Mouse (Mus musculus) embryo, embryonic 11.5 days (tissue): ENCODE results near the gene Olfr206.
"Not testable (repeated sequence)": the region's sequence is repeated elsewhere in the genome, so short reads cannot be mapped to it uniquely, and the experiment has no call there.

Experiments
- DNase-seq: peaks from one replicate; pipeline ENCODE4 v3.0.0-alpha.2; 2012; ENCODE audit warnings: low read depth, low spot score

Gene Olfr206

DNA sequence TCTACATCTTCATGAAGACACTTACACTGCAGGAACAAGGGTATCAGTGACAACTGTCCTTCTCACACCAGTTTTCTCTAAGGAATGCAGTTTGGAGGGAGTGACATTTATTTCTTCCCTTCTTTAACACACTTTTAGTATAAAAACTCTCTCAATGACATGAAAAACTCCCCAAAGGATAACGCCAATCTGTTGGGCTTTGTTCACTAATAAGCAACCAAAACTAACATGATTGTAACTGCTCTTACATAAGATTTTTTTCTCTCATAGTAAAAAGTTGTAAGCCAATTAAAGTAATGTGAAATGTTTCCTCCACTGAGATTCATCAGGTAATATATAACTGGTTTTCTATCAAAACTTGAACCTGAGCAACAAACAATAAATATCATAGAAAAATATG, at the start of gene Olfr206:
Olfr206 (minus strand) TSS at position 101 of the 400 bp plus-strand sequence.
- DNase-seq: no peak

DNA sequence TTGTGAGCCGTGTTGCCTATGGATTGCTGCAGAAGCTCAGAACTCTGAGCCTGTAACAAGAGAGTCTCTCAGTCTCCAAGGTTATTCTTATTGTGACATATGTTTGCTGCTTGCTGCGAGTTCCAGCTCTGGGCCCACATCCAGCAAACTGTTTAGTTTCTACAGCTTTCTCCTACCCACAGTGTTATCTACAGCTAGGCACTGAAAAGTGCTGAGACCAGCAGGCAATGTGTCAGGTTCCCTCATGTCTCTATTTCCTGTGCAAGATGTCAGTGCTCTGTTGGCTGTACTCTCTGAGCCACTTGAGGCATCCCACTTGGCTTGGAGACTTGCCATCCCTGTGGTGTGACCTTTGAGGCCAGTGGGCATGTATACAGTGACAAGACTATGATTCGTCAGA, 44.3 kb upstream of the Olfr206 start:
- no peak for DNase-seq

DNA sequence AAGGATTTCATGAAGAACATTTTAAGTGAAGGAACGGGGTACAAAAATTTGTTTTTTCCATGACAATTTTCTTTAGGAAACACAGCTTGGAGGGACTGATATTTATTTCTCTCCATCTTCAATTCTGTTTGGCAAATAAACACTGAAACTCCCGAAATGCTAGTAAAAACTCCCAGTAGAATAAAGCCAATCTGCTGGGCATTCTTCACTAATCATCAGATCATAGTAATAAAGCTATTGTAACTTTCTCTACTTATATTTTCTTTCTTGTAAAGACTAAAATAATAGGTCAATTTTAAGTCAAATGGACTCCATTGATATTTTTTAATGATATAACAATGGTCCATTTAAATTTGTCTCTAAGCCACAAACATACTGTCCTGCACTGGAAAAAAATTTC, 14.8 kb upstream of the Olfr206 start, which contains the start of gene Olfr209:
Olfr209 (minus strand) TSS at position 101 of the 400 bp plus-strand sequence.
- no peak for DNase-seq

DNA sequence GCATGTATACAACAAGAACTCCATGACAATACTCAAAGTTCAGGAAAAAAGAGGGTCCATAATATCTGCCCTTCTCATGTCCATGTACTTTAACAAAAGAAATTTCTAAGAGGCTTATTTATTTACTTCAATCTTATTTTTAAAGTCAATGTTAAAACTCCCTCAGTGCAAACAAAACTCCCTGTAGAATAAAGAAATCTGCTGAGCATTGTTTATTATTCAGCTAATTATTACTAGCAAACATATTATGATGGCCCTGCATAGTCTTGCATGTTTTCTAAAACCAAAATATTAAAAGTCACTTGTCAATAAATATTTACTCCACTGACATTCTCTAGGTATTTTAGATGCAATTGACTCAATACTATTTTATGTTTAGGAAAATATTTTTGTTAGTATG, 18.0 kb downstream of the Olfr206 start, which contains the start of gene Olfr205:
Olfr205 (minus strand) TSS at position 101 of the 400 bp plus-strand sequence.
- no peak for DNase-seq

DNA sequence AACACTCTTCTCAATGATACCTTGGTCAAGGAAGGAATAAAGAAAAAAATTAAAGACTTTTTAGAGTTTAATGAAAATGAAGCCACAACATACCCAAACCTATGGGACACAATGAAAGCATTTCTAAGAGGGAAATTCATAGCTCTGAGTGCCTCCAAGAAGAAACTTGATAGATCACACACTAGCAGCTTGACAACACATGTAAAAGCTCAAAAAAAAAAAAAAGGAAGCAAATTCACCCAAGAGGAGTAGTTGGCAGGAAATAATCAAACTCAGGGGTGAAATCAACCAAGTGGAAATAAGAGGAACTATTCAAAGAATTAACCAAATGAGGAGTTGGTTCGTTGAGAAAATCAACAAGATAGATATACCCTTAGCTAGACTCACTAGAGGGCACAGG, 25.8 kb downstream of the Olfr206 start:
- DNase-seq: not testable (repeated sequence)

DNA sequence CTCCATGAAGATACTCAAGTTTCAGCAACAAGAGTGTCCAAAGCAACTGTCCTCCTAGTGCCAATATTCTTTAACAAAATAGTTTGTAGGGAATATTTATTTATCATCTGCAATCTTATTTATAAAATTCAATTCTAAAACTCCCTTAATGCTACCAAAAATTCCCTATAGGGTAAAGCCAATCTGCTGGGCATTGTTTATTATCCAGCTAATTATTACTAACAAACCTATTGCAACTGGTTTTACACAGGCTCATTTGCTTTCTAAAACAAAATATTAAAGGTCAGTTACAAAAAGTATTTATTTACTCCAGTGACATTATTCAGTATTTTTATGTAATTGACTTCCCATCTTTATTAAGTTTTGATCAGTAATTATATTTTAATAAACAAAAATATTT, 30.9 kb downstream of the Olfr206 start, which contains the start of gene Olfr204:
Olfr204 (minus strand) TSS at position 101 of the 400 bp plus-strand sequence.
- no peak for DNase-seq

DNA sequence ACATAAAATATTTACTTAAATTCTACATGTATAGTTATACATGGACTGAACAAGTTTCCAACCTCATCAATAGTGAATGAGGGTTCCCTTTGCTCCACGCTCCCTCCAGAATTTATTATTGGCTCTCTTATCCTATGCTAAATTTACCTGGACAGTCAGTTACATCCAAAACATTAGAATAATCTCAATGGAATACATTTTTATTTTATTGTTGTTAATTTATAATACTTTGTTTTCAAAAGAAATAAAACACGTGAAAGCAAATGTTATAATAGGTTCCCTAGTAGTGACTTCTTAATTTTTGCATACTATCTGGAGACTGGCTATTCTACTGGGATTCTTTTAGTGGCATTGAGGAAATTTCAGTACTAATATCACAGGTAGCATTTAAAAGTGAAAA, 50.5 kb downstream of the Olfr206 start, which contains the start of gene Olfr203:
Olfr203 (plus strand) TSS at position 301 of the 400 bp plus-strand sequence.
- no peak for DNase-seq
